ENCODE assay signal across 8 mouse cellular contexts in genomic region chr11:52282420-52282773, GRCm38 (mm10). TPM values are rescaled to one million over a fixed set of nuclear protein-coding genes. Genes with fewer than 3 reads are reported as not detected.
DNase-seq lines count a peak whose midpoint lies in the region; ATAC-seq and TF ChIP-seq lines count a peak whose summit lies in the region.

No protein-coding gene starts in this region.

- H3K27me3 ChIP-seq in embryonic facial prominence, embryonic 12.5 days = peaks cover 59% of the 10 kb centered on the region
- H3K27me3 ChIP-seq in intestine, embryonic 16.5 days (replicated peaks; ENCODE audit: control insufficient read depth, insufficient read depth, low read length) = peaks cover 5% of the 10 kb centered on the region; the same call in 1 of the 2 replicates
- H3K27me3 ChIP-seq in neural tube, embryonic 15.5 days (replicated peaks) = peaks cover 36% of the 10 kb centered on the region

- peak overlapping the region; percentile 79 for H3K4me3 ChIP-seq in lung, adult 2 months (replicated peaks; ENCODE audit: extremely low read depth, low read depth, low read length)
- peak overlapping the region; percentile 59 for H3K4me3 ChIP-seq in embryonic facial prominence, embryonic 12.5 days
- H3K4me3 ChIP-seq in intestine, embryonic 16.5 days (ENCODE audit: low read length) = peak overlapping the region; percentile 75
- H3K4me3 ChIP-seq in neural tube, embryonic 15.5 days (replicated peaks) = peak overlapping the region; percentile 64

- ATAC-seq in embryonic facial prominence, embryonic 12.5 days (ENCODE audit: insufficient number of reproducible peaks, insufficient read depth, low FRiP score, low TSS enrichment) = no peak
- ATAC-seq in intestine, embryonic 16.5 days = 0 out of 2 replicates have a peak, but pooled peaks have one; percentile 9
- no peak for ATAC-seq in neural tube, embryonic 15.5 days (ENCODE audit: low FRiP score)
- ATAC-seq in erythroid progenitor cell, adult 5-6 weeks (replicated peaks; ENCODE audit: low FRiP score, poor library complexity, severe bottlenecking) = no peak

- H3K4me2 ChIP-seq in embryonic facial prominence, embryonic 12.5 days (replicated peaks) = peak overlapping the region; percentile 94
- peak overlapping the region; percentile 99 for H3K4me2 ChIP-seq in intestine, embryonic 16.5 days (ENCODE audit: low read depth, low read length)
- peak overlapping the region; percentile 96 for H3K4me2 ChIP-seq in neural tube, embryonic 15.5 days

- WGBS in lung, adult 2 months = 1% methylated on average over 19 of the region's 19 CpGs
- WGBS in embryonic facial prominence, embryonic 12.5 days = 2% methylated on average over 19 of the region's 19 CpGs
- 3% methylated on average over 19 of the region's 19 CpGs for WGBS in intestine, embryonic 16.5 days
- 1% methylated on average over 19 of the region's 19 CpGs for WGBS in neural tube, embryonic 15.5 days

- no peak for TF ChIP-seq CTCF in lung, adult 2 months (IDR thresholded peaks at IDR 0.05; ENCODE audit: insufficient read depth, low read length)

- H3K27ac ChIP-seq in embryonic facial prominence, embryonic 12.5 days = no peak overlapping the region
- no peak overlapping the region for H3K27ac ChIP-seq in intestine, embryonic 16.5 days (ENCODE audit: low read length)
- peak overlapping the region; percentile 49; the same call in 1 of the 2 replicates for H3K27ac ChIP-seq in neural tube, embryonic 15.5 days (replicated peaks)

- H3K36me3 ChIP-seq in embryonic facial prominence, embryonic 12.5 days = no peaks in the 10 kb centered on the region
- no peaks in the 10 kb centered on the region for H3K36me3 ChIP-seq in intestine, embryonic 16.5 days (ENCODE audit: control insufficient read depth, insufficient read depth, low read length)
- no peaks in the 10 kb centered on the region for H3K36me3 ChIP-seq in neural tube, embryonic 15.5 days

- H3K9me3 ChIP-seq in embryonic facial prominence, embryonic 12.5 days = no peaks in the 10 kb centered on the region
- H3K9me3 ChIP-seq in intestine, embryonic 16.5 days (ENCODE audit: control insufficient read depth, low read length) = no peaks in the 10 kb centered on the region
- H3K9me3 ChIP-seq in neural tube, embryonic 15.5 days (replicated peaks) = no peaks in the 10 kb centered on the region

- H3K4me1 ChIP-seq in lung, adult 2 months (ENCODE audit: control insufficient read depth, insufficient read depth, low read length) = peaks cover 8% of the 10 kb centered on the region; the same call in 1 of the 2 replicates
- H3K4me1 ChIP-seq in embryonic facial prominence, embryonic 12.5 days = peaks cover 26% of the 10 kb centered on the region
- H3K4me1 ChIP-seq in intestine, embryonic 16.5 days (ENCODE audit: control insufficient read depth, insufficient read depth, low read length) = peaks cover 13% of the 10 kb centered on the region
- H3K4me1 ChIP-seq in neural tube, embryonic 15.5 days = peaks cover 30% of the 10 kb centered on the region

- H3K9ac ChIP-seq in embryonic facial prominence, embryonic 12.5 days = peak overlapping the region; percentile 61; the same call in 1 of the 2 replicates
- H3K9ac ChIP-seq in intestine, embryonic 16.5 days (ENCODE audit: low read depth, low read length) = peak overlapping the region; percentile 74
- H3K9ac ChIP-seq in neural tube, embryonic 15.5 days (replicated peaks) = peak overlapping the region; percentile 60

- TF ChIP-seq POLR2A in lung, adult 2 months (IDR thresholded peaks at IDR 0.05; ENCODE audit: borderline replicate concordance, extremely low read depth, low read depth, low read length) = no peak

- no peak for DNase-seq in lung, adult 2 months
- no peak for DNase-seq in lung, postnatal 36 days
- DNase-seq in layer of hippocampus, postnatal 36 days = no peak
- no peak for DNase-seq in kidney, adult 11 months

RNA-seq across cellular contexts. Expression of gene Tcf7, which starts 0.4 kb away (rescaled TPM):
- polyA plus RNA-seq in lung, adult 2 months (2012; rRNA removed) = 26.8 and 30.2 TPM in 2 replicates
- 6.9 and 8.8 TPM in 2 replicates for polyA plus RNA-seq in embryonic facial prominence, embryonic 12.5 days (2016; fragmentation: Nextera tagmentation; extraction: Ambion mirVana)
- 2.9 and 3.4 TPM in 2 replicates for polyA plus RNA-seq in intestine, embryonic 16.5 days (2015; fragmentation: Nextera tagmentation; extraction: Ambion mirVana)
- 5.0 and 50.9 TPM in 2 replicates for polyA plus RNA-seq in neural tube, embryonic 15.5 days (2015; fragmentation: Nextera tagmentation; extraction: Ambion mirVana)
- total RNA-seq in layer of hippocampus, postnatal 36 days (2021) = 1 to 10 TPM; 2.6 to 2.9 TPM
- total RNA-seq in erythroid progenitor cell, adult 5-6 weeks (2015; ENCODE audit: low replicate concordance) = 16.2 and 22.6 TPM in 2 replicates
- 1.4 and 3.3 TPM in 2 replicates for total RNA-seq in erythroid progenitor cell, adult 5-6 weeks (2017; ENCODE audit: low replicate concordance)

RNA-seq across cellular contexts. Expression of gene Skp1a, which starts 50.6 kb away (rescaled TPM):
- polyA plus RNA-seq in lung, adult 2 months (2012; rRNA removed) = 13.0 and 25.8 TPM in 2 replicates
- polyA plus RNA-seq in embryonic facial prominence, embryonic 12.5 days (2016; fragmentation: Nextera tagmentation; extraction: Ambion mirVana) = 937 and 939 TPM in 2 replicates
- 708 and 723 TPM in 2 replicates for polyA plus RNA-seq in intestine, embryonic 16.5 days (2015; fragmentation: Nextera tagmentation; extraction: Ambion mirVana)
- polyA plus RNA-seq in neural tube, embryonic 15.5 days (2015; fragmentation: Nextera tagmentation; extraction: Ambion mirVana) = 1,008 and 1,082 TPM in 2 replicates
- total RNA-seq in layer of hippocampus, postnatal 36 days (2021) = 100 to 1,000 TPM; 456 to 518 TPM
- 103 and 116 TPM in 2 replicates for total RNA-seq in erythroid progenitor cell, adult 5-6 weeks (2015; ENCODE audit: low replicate concordance)
- total RNA-seq in erythroid progenitor cell, adult 5-6 weeks (2017; ENCODE audit: low replicate concordance) = 69.7 and 95.6 TPM in 2 replicates

Comparison
In these comparisons a context has a peak if more than half of its experiments do, and no peak if none do; other contexts are left out.
1. RNA of gene Skp1a, which starts 50.6 kb away (polyA plus RNA-seq): 1,008 to 1,082 TPM in neural tube, embryonic 15.5 days, 937 to 939 TPM in embryonic facial prominence, embryonic 12.5 days and 708 to 723 TPM in intestine, embryonic 16.5 days; 13.0 to 25.8 TPM in lung, adult 2 months; every median in the first group is over 10 times any median in the second.
2. Peak in every context shown above with its lines, with median percentiles within 50 percentile points of each other: H3K4me3 ChIP-seq, H3K4me2 ChIP-seq and H3K9ac ChIP-seq.